Mouse (Mus musculus): ENCODE data around the gene Cep68.
"Not testable (repeated sequence)": the region's sequence is repeated elsewhere in the genome, so short reads cannot be mapped to it uniquely, and the experiment has no call there.

The Cep68 gene

DNA sequence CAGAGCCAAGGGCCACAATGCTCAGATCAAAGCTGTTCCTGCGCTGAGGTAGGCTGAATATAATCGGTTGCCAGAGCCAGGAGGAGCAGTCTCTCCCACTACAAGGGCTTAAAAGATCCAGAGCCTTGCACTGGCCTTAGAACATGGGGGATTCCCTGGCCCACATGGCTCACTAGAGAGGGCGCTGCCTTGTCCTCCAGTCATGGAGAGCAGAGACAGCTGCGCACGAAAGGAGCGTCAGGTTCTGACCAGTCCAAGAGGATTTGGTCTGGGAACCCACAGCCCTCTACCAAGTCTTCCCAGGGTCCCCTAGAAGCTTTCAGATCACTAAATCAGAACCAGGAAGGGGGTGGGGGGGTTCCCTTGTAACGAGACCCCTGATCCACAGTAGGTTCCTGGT, 7.9 kb downstream of the Cep68 start:
- no peak for DNase-seq

DNA sequence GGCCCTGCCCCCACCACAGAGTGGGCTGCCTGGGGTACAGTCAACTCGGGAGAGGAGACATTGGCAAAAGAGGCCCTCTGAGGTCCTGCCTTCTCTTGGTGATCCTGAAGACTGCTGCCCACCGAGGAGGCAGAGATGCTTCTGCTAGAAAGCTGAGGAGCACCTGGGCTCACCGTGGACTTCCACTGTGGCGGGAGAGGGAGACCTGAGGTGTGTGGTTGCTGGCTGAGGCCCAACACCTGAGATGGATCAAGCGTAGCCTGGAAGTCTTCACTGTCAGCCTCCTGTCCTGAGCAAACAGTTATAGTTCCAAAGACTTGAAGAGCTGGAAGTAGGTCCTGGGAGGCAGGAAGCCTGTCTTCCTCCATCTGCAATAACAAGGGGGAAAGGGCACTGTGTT, 8.9 kb downstream of the Cep68 start:
- DNase-seq = no peak

DNA sequence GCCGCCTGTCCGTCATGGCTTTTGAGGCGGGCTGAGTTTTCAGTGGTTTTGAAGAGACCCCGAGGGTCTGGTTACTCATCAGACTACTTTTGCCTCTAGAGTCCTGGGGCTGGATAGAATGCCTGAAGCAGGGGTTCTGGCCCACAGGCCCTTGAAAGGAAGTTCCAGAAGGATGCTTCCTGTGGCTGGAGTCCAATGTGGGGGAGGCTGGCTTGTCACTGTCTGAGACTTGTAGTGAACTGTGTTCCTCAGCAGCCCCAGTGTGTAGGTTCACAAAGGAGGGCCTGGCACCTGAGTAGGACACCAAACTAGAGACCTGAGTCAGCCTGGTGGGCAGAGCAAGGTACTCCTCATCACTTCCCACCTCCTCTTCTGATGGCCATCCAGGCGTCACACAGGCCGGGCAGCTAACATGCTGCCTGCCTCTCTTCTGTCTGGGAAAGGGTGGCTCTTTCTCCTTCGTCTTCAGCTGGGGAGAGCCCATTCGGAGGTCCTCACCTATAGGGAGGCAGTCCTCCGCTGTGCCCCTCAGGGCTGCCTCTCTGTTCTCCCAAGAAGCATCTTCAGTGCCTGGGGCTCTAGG, 9.9 kb downstream of the Cep68 start:
- no peak for DNase-seq

DNA sequence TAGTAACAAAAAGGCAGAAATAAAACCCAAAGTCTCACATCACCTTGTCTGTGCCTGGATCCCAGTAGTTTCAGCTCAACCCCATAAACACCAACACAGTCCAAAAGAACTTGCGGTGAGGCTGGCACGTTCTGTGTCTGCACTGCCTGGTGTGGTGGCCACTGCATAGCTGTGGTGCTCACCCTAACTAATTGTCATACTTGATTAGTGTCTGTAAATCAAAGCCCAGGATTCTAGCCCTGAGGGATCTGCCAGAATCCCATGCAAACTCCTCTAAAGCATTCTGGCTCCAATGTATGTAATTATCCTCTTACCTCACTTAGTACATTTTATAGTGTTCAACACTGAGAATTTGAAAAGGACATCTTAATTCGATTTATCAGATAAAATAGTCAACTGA, 11.3 kb downstream of the Cep68 start:
- no peak for DNase-seq

DNA sequence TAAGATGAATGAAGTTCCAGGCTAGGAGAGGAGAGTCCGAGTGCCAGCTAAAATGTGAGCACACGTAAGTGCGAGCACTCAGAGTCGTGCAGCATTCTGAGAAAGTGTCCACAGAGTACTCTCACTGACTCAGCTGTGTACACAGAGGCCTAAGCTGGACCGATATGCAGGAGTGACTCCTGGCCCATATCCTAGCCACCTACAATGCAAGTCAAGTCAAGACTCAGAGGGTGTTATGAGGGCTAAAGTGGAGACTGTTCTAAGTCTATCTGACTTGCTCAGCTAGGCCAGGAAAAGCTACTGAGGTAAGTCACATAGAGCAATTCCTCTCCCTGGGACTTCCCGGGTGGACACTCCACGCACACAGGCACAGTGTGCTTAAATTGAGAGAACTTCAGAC, 12.2 kb downstream of the Cep68 start:
- no peak for DNase-seq

DNA sequence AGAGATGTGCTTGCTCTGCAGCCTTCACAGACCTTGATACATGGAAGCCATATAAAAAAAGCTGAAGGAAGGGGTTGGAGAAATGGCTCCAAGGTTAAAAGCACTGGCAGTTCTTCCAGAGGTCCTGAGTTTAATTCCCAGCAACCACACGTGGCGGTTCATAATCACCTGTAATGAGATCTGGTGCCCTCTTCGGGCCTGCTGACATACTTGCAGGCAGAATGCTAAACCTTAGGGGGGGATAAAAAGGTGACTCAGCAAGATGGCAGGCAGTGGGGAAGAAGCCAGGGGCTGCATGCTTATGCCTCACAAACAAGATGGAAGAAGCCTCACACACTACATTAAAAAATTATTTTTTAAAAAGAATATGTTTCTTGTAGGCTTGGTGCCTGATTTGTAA, 15.0 kb downstream of the Cep68 start:
- no peak for DNase-seq

DNA sequence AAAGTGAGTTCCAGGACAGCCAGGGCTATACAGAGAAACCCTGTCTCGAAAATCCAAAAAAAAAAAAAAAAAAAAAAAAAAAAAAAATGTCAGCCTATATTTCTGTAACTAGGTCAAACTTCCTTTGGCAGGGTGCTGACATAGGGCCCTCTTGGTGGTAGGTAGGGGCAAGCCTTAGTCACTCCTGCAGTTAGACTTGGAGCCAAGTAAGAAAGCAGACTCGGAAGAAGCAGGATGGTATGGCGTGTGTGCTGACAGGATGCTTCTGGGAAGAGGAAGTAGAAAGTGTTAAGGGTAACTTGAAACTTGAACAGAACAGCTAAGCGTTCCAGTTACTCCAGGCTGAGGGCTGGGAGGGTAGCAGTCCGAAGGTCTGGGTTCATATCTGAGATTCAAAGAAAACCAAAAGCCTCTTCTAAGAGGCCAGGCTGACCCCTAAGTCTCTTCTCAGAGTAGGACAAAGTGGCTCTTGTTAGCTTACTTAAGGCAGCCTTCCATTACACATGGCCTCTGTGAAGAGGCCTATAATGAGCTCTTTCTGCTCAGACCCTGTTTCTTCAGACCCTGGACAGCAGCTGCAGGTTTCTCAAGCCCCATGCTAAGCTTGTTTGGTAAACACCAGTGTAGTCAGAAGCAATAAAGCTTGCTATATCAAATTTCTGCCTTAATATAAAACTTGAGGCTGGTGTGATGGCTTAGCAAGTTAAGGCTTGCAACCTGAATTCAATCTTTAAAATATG, 17.0 kb downstream of the Cep68 start:
- DNase-seq = no peak

DNA sequence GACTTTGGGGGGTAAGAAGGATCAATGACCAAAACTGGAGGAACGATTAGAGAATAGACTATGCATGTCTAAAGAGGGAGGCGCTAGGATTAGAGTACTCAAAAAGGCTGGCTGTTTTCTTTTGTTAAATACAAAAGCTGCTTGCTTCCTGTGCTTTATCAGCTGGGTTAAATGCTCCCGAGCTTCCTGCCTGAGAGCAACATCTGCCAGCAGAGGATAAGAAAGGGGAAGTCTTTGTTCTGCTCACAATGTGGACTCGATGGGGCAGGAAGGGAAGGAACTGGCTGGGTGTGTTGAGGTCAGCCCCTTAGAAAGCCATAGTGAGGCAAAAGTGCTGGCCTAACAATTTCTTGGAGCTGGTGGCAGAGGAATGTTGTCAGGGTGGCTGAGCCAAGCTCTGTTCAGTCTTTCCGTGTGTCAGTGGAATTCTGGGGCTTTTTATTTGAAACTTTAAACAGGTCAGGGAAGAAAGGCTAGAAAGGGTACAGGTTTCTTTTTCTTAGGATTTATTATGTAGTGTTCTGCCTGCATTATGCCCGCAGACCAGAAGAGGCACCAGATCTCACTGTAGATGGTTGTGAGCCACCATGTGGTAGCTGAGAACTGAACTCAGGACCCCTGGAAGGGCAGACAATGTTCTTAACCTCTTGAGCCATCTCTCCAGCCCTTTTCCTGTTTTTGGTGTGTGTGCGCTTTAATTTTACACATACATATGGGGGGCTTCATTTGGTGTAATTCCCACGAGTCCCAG, 17.9 kb downstream of the Cep68 start:
- DNase-seq = peak; percentile 31 to 43

DNA sequence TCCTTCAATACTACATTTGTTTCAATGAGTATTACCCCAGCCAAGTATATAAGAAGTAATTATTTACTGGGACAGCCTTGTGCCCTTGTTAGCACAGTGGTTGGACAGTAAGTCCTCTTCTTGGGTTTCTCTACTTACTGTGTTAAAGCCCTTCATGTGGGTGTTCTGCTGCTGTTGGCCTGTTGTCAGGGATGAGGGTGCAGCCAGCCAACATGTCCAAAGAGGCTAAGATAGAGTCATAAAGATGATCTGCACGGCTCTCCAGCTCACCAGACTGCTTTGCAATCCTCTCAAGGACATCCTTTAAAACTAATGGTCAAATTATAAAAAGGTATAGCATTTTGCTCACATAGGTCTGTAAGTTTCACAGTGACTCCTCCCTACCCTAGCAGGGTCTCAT, 18.9 kb downstream of the Cep68 start:
- no peak for DNase-seq

DNA sequence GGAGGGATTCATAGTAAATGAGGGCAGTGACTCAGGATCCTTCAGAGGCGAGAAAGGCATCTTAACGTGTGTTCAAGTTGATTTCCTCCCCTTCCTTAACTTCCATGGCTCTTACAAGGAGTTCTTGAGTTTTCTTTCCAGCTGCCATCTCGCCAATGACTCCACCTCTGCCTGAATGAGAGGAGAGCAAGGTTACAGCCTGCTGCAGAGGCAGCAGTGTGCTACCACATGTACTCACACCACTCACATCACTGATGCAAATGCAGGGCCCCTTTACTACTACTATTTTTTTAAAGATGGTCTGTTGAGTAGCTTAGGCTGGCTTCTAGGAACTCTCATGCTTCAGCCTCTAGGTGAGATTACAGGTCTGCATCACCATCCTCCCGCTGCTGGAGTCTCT, 19.9 kb downstream of the Cep68 start:
- DNase-seq = no peak

DNA sequence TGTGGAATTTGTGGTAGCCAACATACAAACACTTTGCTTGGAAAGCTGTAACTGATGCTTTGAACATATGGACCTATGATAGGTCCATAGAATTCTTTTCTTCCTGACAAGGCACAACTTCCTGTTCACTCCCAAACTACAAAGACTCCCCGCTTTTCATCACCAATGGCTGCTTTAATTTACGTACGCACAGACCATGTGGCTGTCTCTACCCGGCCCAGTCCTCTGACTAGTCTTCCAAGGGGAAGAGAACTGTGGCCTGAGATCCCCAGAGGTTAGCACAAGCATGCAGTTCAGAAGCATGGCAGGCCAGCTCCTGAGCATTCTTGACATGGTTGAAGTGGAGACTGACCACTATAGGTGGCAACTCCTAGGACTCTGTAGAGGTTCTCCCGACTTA, 20.6 kb downstream of the Cep68 start:
- DNase-seq = no peak

DNA sequence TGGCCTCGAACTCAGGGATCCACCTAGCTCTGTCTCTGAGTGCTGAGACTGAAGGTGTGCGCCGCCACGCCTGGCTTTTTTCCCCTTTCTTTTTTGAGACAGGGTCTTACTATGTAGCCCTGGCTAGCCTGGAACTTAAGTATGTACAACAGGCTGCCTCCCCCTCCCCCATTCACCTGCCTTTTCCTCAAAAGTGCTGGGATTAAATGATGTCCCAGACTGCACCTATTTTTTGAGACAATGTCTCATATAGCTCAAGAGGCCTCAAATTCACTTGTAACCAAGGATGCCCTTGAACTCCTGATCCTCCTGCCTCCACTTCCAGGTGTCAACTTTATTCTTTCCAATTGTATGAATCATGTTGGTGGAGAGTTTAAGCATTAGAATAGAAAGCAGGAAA, 23.3 kb downstream of the Cep68 start:
- DNase-seq = no peak

DNA sequence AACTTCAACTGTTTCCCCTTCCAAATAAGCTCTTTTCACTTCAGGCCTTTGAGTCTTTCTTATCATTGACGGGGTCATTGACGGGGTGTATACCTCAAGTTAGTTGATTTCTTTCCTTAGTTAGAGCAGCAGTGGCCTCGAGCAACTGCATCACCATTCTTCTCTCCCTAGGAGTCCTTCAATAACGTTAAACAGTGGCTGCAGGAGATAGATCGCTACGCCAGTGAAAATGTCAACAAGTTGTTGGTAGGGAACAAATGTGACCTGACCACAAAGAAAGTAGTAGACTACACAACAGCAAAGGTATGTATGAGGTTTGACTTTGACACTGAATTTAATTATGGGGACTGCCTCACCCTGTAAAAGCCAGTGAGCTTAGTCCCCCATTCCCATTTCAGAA, 25.0 kb downstream of the Cep68 start:
- no peak for DNase-seq

DNA sequence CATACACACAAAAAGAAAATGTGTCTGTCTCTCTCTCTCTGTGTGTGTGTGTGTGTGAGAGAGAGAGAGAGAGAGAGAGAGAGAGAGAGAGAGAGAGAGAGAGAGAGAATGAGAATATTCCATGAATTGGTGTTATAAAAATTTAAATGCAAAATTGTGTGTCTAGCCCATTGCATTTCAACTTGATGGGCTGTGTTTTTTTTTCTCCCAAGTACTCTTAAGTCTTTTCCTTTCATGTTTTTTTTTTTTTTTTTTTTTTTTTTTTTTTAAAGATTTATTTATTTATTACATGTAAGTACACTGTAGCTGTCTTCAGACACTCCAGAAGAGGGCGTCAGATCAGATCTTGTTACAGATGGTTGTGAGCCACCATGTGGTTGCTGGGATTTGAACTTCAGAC, 27.6 kb downstream of the Cep68 start:
- not testable (repeated sequence) for DNase-seq

DNA sequence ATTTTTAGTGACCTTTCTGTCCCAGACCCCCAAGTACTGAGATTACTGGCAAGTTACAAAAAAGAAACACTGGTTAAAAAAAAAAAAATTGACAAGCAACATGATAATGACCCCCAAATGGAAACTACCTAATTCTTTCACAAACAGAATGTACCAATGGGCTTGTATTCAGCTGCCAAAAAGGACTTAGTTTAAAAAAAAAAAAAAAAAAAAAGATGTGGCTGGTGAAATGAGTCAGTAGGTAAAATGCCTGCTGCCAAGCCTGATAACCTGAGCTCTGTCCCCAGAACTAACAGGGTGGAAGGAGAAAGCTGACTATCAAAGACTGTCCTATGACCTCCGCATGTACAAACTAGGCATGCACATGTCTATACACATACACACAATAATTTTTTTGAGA, 32.0 kb downstream of the Cep68 start:
- DNase-seq = no peak

DNA sequence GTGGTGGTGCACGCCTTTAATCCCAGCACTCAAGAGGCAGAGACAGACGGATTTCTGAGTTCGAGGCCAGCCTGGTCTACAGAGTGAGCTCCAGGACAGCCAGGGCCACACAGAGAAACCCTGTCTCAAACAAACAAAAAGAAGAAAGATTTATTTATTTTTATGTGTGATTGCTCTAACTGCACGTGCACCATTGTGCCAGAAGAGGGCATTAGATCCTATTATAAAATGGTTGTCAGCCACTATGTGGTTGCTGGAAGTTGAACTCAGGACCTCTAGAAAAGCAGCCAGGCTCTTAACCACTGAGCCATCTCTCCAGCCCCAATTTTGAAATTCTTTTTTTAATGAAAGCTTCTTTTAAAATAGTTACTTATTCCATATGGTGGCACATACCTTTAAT, 32.8 kb downstream of the Cep68 start:
- DNase-seq = peak; percentile 32 to 36

DNA sequence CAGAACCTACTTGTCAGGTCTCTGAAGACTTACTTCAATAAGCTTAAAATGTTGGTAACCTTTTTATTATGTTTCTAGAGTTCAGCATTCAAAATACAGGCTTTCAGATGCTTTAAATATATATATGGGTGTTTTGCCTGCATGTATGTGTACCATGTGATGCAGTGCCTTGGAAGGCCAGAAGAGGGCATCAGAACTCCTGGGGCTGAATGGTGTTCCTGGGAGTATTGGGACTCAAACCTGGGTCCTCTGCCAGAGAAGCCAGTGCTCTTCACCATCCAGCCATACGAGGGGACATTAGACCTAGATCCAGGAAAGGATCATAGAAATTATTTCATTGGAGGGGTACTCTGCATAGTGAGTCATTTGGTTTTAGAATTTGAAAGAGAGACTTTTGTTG, 34.5 kb downstream of the Cep68 start:
- peak; percentile 51 to 52 for DNase-seq

DNA sequence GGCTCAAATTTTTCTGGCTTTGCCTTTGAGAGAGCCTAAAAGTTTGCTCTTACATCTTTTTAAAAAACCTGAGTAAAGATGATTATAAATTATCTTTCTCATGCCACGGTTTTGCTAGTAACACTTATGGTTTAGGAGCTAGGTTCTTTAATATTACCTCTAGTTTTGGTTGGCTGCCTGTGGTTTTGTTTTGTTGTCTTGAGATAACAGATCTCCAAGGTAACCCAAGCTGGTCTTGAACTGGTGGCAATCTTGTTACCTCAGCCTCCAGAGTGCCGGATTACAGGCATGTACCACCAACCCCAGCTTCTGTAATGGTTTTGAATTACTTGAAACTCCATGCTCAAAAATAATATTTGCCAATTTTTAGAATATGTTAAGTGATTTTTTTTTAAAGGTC, 37.4 kb downstream of the Cep68 start:
- DNase-seq = no peak

DNA sequence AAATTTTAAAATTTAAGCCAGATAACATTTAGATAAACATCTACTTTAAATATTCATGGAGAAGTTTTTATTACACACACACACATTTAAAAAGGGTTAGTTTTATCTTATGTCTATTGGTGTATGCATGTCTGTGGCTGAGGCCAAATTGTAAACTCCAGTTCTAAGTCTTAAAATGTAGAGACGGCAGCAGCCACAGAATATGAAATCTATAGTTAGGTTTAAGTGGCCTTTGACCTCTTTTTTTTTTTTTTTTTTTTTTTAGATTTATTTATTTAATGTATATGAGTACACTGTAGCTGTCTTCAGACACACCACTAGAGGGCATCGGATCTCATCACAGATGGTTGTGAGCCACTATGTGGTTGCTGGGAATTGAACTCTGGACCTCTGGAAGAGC, 41.6 kb downstream of the Cep68 start:
- DNase-seq = no peak

DNA sequence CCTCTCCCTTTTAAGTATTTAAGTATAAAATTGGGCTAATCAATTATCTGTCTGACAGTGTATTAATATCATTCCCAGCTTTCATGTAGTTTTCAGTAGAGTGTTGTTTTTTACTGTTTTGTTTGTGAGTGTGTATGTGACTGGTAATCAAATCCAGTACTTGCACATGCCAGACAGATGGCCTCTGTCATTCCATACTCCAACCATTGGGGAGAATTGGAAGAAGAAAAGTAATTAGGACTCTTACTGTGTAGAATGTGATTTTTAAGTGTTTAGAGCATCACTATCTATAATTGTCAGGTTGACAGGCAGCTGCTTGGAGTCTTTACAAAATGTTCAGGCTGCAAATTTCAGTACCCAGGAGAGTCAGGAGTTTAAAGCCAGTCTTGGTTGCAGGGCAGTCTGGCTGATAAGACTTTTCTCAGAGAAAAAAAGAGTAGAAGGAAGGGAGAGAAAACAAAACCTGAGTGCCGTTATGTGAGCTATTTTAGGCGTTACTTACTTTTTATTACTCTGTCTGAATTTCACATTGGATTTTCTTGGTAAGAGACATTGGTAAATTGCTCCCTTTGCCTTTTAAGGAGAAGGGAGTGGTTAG, 42.5 kb downstream of the Cep68 start:
- no peak for DNase-seq

DNA sequence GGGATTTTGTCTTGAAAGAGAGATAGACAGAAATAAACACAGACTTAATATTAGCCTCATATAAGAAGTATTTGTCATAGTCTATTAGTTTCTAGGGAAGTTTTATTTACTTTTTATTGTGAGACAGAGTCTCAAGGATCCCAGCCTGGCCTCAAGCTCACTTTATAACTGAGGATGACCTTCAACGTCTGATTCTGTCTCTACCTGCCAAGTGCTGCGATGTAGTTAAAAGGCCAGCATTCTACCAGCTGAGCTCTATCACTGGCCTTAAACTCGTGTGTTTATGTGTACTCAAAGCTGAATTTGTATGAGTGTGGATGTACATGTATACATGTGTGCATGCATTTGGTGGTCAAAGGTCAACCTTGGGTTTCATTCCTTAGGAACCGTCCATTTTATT, 43.7 kb downstream of the Cep68 start:
- no peak for DNase-seq

DNA sequence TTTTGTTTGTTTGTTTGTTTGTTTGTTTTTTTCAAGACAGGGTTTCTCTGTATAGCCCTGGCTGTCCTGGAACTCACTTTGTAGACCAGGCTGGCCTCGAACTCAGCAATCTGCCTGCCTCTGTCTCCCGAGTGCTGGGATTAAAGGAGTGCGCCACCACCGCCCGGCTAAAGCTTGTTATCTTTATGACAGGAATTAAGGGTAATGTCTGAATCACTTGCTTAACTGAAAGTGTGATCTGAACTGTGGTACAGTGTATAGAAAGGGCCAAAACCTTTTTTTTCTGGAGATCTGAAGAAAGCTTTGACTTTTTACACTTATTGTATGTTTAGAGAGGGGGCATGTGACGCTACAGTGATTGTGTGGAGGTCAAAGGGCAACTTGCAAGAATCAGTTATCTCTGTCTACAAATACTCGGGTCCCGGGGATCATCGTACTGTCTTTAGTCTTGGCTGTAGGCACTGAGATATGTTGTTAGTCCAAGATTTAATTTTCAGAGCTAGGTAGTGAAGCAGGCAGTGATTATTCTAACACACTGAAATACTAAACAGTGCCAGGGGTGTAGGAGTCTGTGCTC, 44.3 kb downstream of the Cep68 start:
- DNase-seq = no peak

DNA sequence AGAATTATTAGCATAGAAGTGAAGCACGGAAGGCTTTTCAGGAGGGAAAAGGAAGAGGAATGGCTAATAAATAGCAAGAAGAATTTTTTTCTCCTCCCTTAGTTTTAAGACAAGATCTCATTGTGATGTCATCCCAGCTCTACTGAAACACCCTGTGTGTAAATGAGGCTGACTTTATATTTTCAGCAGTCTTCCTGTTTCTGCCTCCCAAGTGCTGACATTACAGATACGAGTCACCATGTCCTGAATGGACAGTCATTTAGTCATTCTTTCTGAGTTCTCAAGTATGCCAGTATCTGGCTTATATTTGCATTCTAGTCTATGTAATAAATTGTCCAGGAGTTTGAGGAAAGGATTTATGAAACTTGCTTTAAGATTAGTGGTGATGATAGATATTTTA, 44.9 kb downstream of the Cep68 start:
- DNase-seq = no peak

Data from B cell, adult 2 months (primary cell).